Comparison of ENCODE assay signal across 14 mouse cellular contexts in genomic region chr10:96821852-96822251, GRCm38 (mm10).
DNase-seq lines count a peak whose midpoint lies in the region; ATAC-seq and TF ChIP-seq lines count a peak whose summit lies in the region.
"Had no signal": no experiment of that assay in that cellular context is flagged by ENCODE, and none has a peak within 500 bp of the region (broad histone marks: within the 10 kb centered on the region; RNA-seq: fewer than 3 reads in every experiment).

No protein-coding gene starts in this region.

- H3K27me3 ChIP-seq in heart, adult 2 months (ENCODE audit: control insufficient read depth, insufficient read depth, low read length): no peaks in the 10 kb centered on the region
- no peaks in the 10 kb centered on the region for H3K27me3 ChIP-seq in lung, embryonic 16.5 days (ENCODE audit: control insufficient read depth, insufficient read depth, low read depth, low read length)
- H3K27me3 ChIP-seq: hindbrain, embryonic 12.5 days had no signal

- peak in 1 of 2 experiments; percentile 4 for DNase-seq in heart, adult 2 months
- DNase-seq in heart, postnatal 10 days: no peak
- DNase-seq in lung, postnatal 14 days: no peak
- peak; percentile 14 for DNase-seq in lung, postnatal 36 days
- DNase-seq: adrenal gland, adult 8-10 months; cerebellum, adult 11-12 months; cerebellum, postnatal 25 days had no signal

- TF ChIP-seq EP300 in heart, adult 2 months (IDR thresholded peaks at IDR 0.05; ENCODE audit: insufficient read depth, low read depth, low read length): no peak

- peak; percentile 62 for ATAC-seq in lung, embryonic 16.5 days (ENCODE audit: low read depth)
- no peak for ATAC-seq in megakaryocyte-erythroid progenitor cell, adult 5-6 weeks (replicated peaks; ENCODE audit: low FRiP score, low TSS enrichment, poor library complexity, severe bottlenecking)
- ATAC-seq: forebrain, embryonic 14.5 days had no signal

- H3K36me3 ChIP-seq in heart, adult 2 months (ENCODE audit: control insufficient read depth, insufficient read depth, low read length): peaks cover 4% of the 10 kb centered on the region
- no peaks in the 10 kb centered on the region for H3K36me3 ChIP-seq in lung, embryonic 16.5 days (ENCODE audit: control insufficient read depth, insufficient read depth, low read length)
- H3K36me3 ChIP-seq: G1E; hindbrain, embryonic 12.5 days had no signal

- peak overlapping the region; percentile 32; the same call in 1 of the 2 replicates for H3K27ac ChIP-seq in heart, adult 2 months
- 0 out of 2 replicates have a peak overlapping the region, but pooled peaks have one; percentile 4 for H3K27ac ChIP-seq in lung, embryonic 16.5 days (ENCODE audit: low read length)
- peak overlapping the region; percentile 6; the same call in 1 of the 2 replicates for H3K27ac ChIP-seq in embryonic fibroblast, embryonic 13.5 days (ENCODE audit: insufficient read depth, low read length)
- H3K27ac ChIP-seq: hindbrain, embryonic 12.5 days; liver, embryonic 14.5 days had no signal

- no peak overlapping the region for H3K9ac ChIP-seq in heart, adult 2 months (ENCODE audit: low read depth, low read length)
- no peak overlapping the region for H3K9ac ChIP-seq in lung, embryonic 16.5 days (ENCODE audit: low read length)
- H3K9ac ChIP-seq: hindbrain, embryonic 12.5 days; liver, embryonic 14.5 days had no signal

- H3K4me2 ChIP-seq in lung, embryonic 16.5 days (ENCODE audit: low read depth, low read length): no peak overlapping the region
- H3K4me2 ChIP-seq: hindbrain, embryonic 12.5 days had no signal

- H3K9me3 ChIP-seq in lung, embryonic 16.5 days (ENCODE audit: control insufficient read depth, low read length): no peaks in the 10 kb centered on the region
- H3K9me3 ChIP-seq: hindbrain, embryonic 12.5 days had no signal

- H3K79me2 ChIP-seq in heart, adult 2 months (replicated peaks; ENCODE audit: control insufficient read depth, insufficient read depth, low read length): no peaks in the 10 kb centered on the region

- no peak overlapping the region for H3K4me3 ChIP-seq in heart, adult 2 months
- no peak overlapping the region for H3K4me3 ChIP-seq in lung, embryonic 16.5 days (ENCODE audit: low read length)
- no peak overlapping the region for H3K4me3 ChIP-seq in embryonic fibroblast, embryonic 13.5 days (ENCODE audit: insufficient read depth, low read length)
- H3K4me3 ChIP-seq: hindbrain, embryonic 12.5 days had no signal

- 35% methylated on average over 1 of the region's 1 CpGs for WGBS in heart, adult 2 months
- 38% methylated on average over 1 of the region's 1 CpGs for WGBS in lung, embryonic 16.5 days

- TF ChIP-seq CTCF in heart, adult 2 months (IDR thresholded peaks at IDR 0.05): no peak
- no peak for TF ChIP-seq CTCF in embryonic fibroblast, embryonic 13.5 days (IDR thresholded peaks at IDR 0.05; ENCODE audit: borderline replicate concordance, insufficient read depth, low read length)

- intact Hi-C loops in heart, adult 2 months (cut with DNase I): no loop called here
- intact Hi-C loops in heart, postnatal 10 days (cut with DNase I): no loop called here

- no peak for TF ChIP-seq POLR2A in heart, adult 2 months (IDR thresholded peaks at IDR 0.05; ENCODE audit: insufficient read depth, low read depth, low read length)
- no peak for TF ChIP-seq POLR2A in embryonic fibroblast, embryonic 13.5 days (IDR thresholded peaks at IDR 0.05; ENCODE audit: low read depth, low read length)

- no peaks in the 10 kb centered on the region; the same call in 1 of the 2 replicates for H3K4me1 ChIP-seq in heart, adult 2 months (ENCODE audit: control insufficient read depth, insufficient read depth, low read length)
- peaks cover 9% of the 10 kb centered on the region; the same call in 1 of the 2 replicates for H3K4me1 ChIP-seq in lung, embryonic 16.5 days (replicated peaks; ENCODE audit: control insufficient read depth, insufficient read depth, low read length)
- no peaks in the 10 kb centered on the region for H3K4me1 ChIP-seq in embryonic fibroblast, embryonic 13.5 days (ENCODE audit: control insufficient read depth, insufficient read depth, low read length)
